Mouse (Mus musculus) heart, postnatal 0 days (tissue): ENCODE measurements at regions not wholly inside any gene's neighbourhood (a gene's known extent, or its start where the extent isn't known, plus 50 kb on each side); places are given as distances from the start of the nearest gene placed in this dataset.

ENCODE experiments used
- ATAC-seq: fragments of 200-750 bp; cut with Nextera tagmentation; 2 replicates; pipeline ENCODE4 v1.8.0; 2017; ENCODE audit warnings: low read depth, moderate number of reproducible peaks, moderate library complexity; ENCODE audit not compliant: insufficient read depth
- DNase-seq: peaks from one replicate; pipeline ENCODE4 v3.0.0-alpha.2; 2016; ENCODE audit warnings: low spot score
- H3K27ac ChIP-seq: fragments of 300-500 bp; sonication (generic); 2 replicates; pipeline ENCODE4 v1.5.1; 2014; ENCODE audit warnings: low read depth, mild to moderate bottlenecking
- H3K27me3 ChIP-seq: fragments of 300-500 bp; sonication (generic); 2 replicates; pipeline ENCODE4 v1.6.1; 2014; ENCODE audit warnings: low read length, mixed read lengths; ENCODE audit not compliant: control insufficient read depth, insufficient read depth
- H3K36me3 ChIP-seq: fragments of 300-500 bp; sonication (generic); replicated peaks from 2 replicates; pipeline ENCODE4 v1.6.1; 2014; ENCODE audit warnings: low read length, mixed read lengths; ENCODE audit not compliant: control insufficient read depth, insufficient read depth
- H3K4me1 ChIP-seq: fragments of 300-500 bp; sonication (generic); 2 replicates; pipeline ENCODE4 v1.6.1; 2014; ENCODE audit warnings: antibody characterized with exemption; ENCODE audit not compliant: control insufficient read depth, insufficient read depth
- H3K4me2 ChIP-seq: fragments of 300-500 bp; sonication (generic); 2 replicates; pipeline ENCODE4 v1.6.1; 2014; ENCODE audit warnings: low read depth, mild to moderate bottlenecking, low read length, moderate library complexity
- H3K4me3 ChIP-seq: fragments of 300-500 bp; sonication (generic); 2 replicates; pipeline ENCODE4 v1.5.1; 2014; ENCODE audit warnings: low read depth, low read length
- H3K9ac ChIP-seq: fragments of 300-500 bp; sonication (generic); replicated peaks from 2 replicates; pipeline ENCODE4 v1.6.1; 2014; ENCODE audit warnings: low read depth, low read length, mixed read lengths
- H3K9me3 ChIP-seq: fragments of 300-500 bp; sonication (generic); replicated peaks from 2 replicates; pipeline ENCODE4 v1.6.1; 2016; ENCODE audit warnings: low read length; ENCODE audit not compliant: control insufficient read depth
- CTCF ChIP-seq: IDR thresholded peaks from 2 replicates; pipeline ENCODE4 v1.5.1; 2016; ENCODE audit warnings: antibody characterized with exemption, control low read depth, low read depth
- EP300 ChIP-seq: IDR thresholded peaks from 2 replicates; pipeline ENCODE4 v1.6.1; 2016; ENCODE audit warnings: antibody characterized with exemption, low read depth
- WGBS: fragments of 180-500 bp; shearing (Covaris S2); extraction: QIAGEN DNeasy Blood & Tissue Kit; methylation state at CpG from one replicate; pipeline ENCODE4 v1.1.7; 2014; 5-methylcytosine and 5-hydroxymethylcytosine counted together

GRCm38 (mm10) chr10:37617708-37618300 is 479.1 kb upstream of the Marcks start:
- H3K36me3 ChIP-seq, result no peaks in the 10 kb centered on the region
- no peaks in the 10 kb centered on the region for H3K9me3 ChIP-seq
- peak; percentile 96 for ATAC-seq
- no peak overlapping the region for H3K4me3 ChIP-seq
- peak; percentile 85 for DNase-seq
- peaks cover 19% of the 10 kb centered on the region for H3K4me1 ChIP-seq
- WGBS, result 32% methylated on average over 7 of the region's 7 CpGs
- H3K9ac ChIP-seq, result no peak overlapping the region; the same call in 1 of the 2 replicates
- H3K27me3 ChIP-seq, result no peaks in the 10 kb centered on the region
- TF ChIP-seq CTCF (no peak), EP300 (peak; percentile 71; the same call in 1 of the 2 replicates)
- peak overlapping the region; percentile 23; the same call in 1 of the 2 replicates for H3K4me2 ChIP-seq
- peak overlapping the region; percentile 64 for H3K27ac ChIP-seq

GRCm38 (mm10) chr10:37615926-37616691 is 477.4 kb upstream of the Marcks start:
- DNase-seq (no peak), ATAC-seq (no peak)
- Histone ChIP-seq H3K4me1 (peaks cover 19% of the 10 kb centered on the region), H3K27me3 (no peaks in the 10 kb centered on the region), H3K36me3 (no peaks in the 10 kb centered on the region), H3K4me3 (no peak overlapping the region), H3K27ac (no peak overlapping the region), H3K9me3 (no peaks in the 10 kb centered on the region), H3K4me2 (no peak overlapping the region), H3K9ac (no peak overlapping the region)
- no peak for TF ChIP-seq EP300
- no peak for TF ChIP-seq CTCF
- WGBS, result 76% methylated on average over 4 of the region's 4 CpGs

- ATAC-seq, result no peak
- 61% methylated on average over 1 of the region's 1 CpGs for WGBS
- no peaks in the 10 kb centered on the region for H3K9me3 ChIP-seq
Observed at GRCm38 (mm10) chr10:37613936-37614335, 475.2 kb upstream of the Marcks start.

GRCm38 (mm10) chr10:37603529-37603928 is 464.8 kb upstream of the Marcks start:
- TF ChIP-seq EP300 (no peak), CTCF (no peak)
- Histone ChIP-seq H3K27me3 (no peaks in the 10 kb centered on the region), H3K36me3 (no peaks in the 10 kb centered on the region), H3K9me3 (no peaks in the 10 kb centered on the region), H3K4me3 (no peak overlapping the region), H3K9ac (no peak overlapping the region), H3K4me2 (no peak overlapping the region), H3K27ac (no peak overlapping the region), H3K4me1 (no peaks in the 10 kb centered on the region)
- DNase-seq (no peak), ATAC-seq (no peak)
- 81% methylated on average over 1 of the region's 1 CpGs for WGBS

More at GRCm38 (mm10) chr10:37613936-37614335, 475.2 kb upstream of the Marcks start:
- Histone ChIP-seq H3K4me3 (no peak overlapping the region), H3K27ac (no peak overlapping the region), H3K4me1 (peaks cover 19% of the 10 kb centered on the region), H3K27me3 (no peaks in the 10 kb centered on the region), H3K9ac (no peak overlapping the region), H3K36me3 (no peaks in the 10 kb centered on the region), H3K4me2 (no peak overlapping the region)
- DNase-seq, result no peak
- TF ChIP-seq CTCF (no peak), EP300 (no peak)

GRCm38 (mm10) chr10:37602936-37603335 is 464.2 kb upstream of the Marcks start:
- Histone ChIP-seq H3K9ac (no peak overlapping the region), H3K36me3 (no peaks in the 10 kb centered on the region), H3K27ac (no peak overlapping the region), H3K4me2 (no peak overlapping the region), H3K4me3 (no peak overlapping the region), H3K9me3 (no peaks in the 10 kb centered on the region), H3K27me3 (no peaks in the 10 kb centered on the region), H3K4me1 (no peaks in the 10 kb centered on the region)
- DNase-seq (no peak), ATAC-seq (no peak)
- TF ChIP-seq EP300 (no peak), CTCF (no peak)
- WGBS, result 74% methylated on average over 2 of the region's 2 CpGs
